Mouse (Mus musculus): ENCODE measurements around the gene Fn3k.

The Fn3k gene

GRCm38 (mm10) chr11:121457874-121458273 lies 23.2 kb downstream of the Fn3k start:
- DNase-seq = no peak

DNA sequence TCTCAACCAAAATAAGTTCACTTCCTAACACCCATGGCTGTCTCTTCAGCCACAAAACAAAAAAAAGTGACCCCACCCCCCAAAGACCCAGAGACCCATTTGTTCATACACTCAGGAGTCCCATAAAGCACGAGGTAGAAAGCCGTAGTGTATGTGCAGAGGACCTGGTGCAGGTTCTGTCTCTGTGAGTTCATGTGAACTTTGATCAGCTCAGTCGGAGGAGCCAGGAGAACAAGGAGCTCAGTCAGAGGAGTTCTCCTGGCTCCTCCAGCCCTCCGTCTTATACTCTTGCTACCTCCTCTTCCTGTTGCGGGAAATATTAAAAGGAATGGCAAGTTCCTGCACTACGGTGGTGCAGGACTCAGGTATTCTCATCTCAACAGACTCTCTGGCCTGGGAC lies 32.7 kb downstream of the Fn3k start:
- no peak for DNase-seq

- no peak for DNase-seq
These were observed 40.1 kb downstream of the Fn3k start for GRCm38 (mm10) chr11:121474831-121475230.

GRCm38 (mm10) chr11:121475699-121476415 lies 41.1 kb downstream of the Fn3k start:
- DNase-seq = peak; percentile 70

DNA sequence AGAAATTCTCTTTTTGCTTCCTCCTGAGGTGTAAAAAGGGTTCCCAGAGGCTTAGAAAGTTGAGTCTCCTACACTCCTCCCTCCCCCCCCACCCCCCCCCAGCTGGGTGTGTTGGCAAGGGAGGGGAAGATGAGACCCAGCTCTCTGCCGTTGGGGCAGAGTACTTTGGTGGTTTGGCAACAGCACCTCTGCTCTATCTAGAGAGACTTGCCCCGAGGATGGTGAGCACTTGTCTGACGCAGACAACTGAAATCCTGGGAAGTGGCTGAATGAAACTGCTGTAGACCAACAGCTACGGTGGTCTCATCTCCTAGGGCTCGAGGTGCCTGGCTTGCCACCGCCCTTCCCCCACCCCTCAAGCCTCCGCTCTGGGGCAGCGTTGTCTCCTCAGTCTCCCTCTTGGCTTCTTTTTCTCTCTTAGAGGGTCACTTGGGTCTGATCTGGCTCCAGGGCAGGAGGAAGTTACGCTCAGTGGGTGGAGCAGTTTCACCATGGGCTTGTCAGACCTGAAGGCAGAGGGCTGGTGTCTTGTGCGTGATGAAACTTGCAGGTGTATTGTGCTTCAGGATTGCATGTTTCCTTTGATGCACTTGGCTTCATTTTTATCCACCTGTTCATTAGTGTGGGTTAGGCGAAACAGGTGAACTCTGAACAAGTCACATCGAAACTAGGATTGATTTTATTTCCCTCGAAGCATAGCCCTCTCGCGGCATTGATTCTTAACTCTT lies 44.9 kb downstream of the Fn3k start:
- DNase-seq = no peak

GRCm38 (mm10) chr11:121481129-121481528 lies 46.4 kb downstream of the Fn3k start:
- DNase-seq = no peak

- DNase-seq = no peak
These were observed 51.2 kb downstream of the Fn3k start for GRCm38 (mm10) chr11:121485882-121486281.

DNA sequence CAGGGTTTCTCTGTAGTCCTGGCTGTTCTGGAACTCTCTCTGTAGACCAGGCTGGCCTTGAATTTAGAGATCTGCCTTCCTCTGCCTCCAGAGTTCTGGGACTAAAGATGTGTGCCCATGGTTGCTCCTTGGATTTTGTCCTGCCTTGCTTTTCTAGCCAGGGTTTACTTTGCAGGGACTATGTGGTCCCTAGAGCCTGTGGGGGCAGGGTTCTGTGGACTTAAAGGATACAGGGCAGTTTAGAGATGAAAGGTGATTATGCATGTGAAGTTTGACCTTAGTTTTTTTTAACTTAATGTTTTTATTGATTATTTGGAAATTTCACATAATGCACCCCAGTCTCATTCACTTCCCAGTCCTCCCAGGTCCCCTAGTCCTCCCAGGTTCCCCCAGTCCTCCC lies 55.9 kb downstream of the Fn3k start:
- no peak for DNase-seq

All from cerebellum, adult 8-10 months (tissue).